Mouse (Mus musculus) embryonic facial prominence, embryonic 12.5 days (tissue): ENCODE results near the gene Ccdc185. TPM values are rescaled to one million over a fixed set of nuclear protein-coding genes. Genes with fewer than 3 reads are reported as not detected.

ENCODE experiments used
- polyA plus RNA-seq: library from polyadenylated mRNA; unstranded; fragments of >200 nt; fragmentation: Nextera tagmentation; extraction: Ambion mirVana; gene quantifications from 2 replicates; pipeline ENCODE4 v1.2.1, GENCODE M21; 2016

Gene Ccdc185
- polyA plus RNA-seq, 1 experiment from 2014 or later: not detected

Other genes with a start within 250 kb of the Ccdc185 start
- 141 and 152 TPM in 2 replicates for gene Capn2, start 231.6 kb downstream of the Ccdc185 start, polyA plus RNA-seq
- gene Capn8, start 184.2 kb downstream of the Ccdc185 start, polyA plus RNA-seq: 0.08 TPM in 1 of 2 replicates, not detected in the other
- gene Susd4, start 14.7 kb upstream of the Ccdc185 start, polyA plus RNA-seq: 15.4 and 15.7 TPM in 2 replicates
- gene Tlr5, start 205.6 kb upstream of the Ccdc185 start, polyA plus RNA-seq: 0.51 and 0.52 TPM in 2 replicates